Mouse (Mus musculus): ENCODE results near the gene Aldh1a1. TPM values are rescaled to one million over a fixed set of nuclear protein-coding genes. Genes with fewer than 3 reads are reported as not detected.

Gene Aldh1a1
- polyA plus RNA-seq, 1 experiment from 2014 or later = 6.9 TPM

DNA sequence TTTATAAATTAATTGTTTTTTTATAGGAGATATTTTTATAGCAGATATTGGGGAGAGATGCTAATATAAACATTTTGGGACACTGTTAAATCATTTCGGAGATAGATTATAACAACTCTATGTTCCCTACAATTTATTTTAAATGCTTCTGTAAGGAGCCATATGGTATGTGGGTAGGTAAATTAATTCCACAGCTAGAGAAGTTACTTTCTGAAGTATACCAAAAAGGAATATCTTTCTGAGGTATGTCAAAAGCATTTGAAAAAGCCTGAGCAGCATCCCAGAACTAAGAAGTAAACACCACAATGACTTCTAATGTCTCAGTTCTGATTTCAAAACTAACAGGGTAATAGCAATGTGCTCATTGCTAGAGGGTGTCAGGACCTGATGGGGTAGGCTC, 49.4 kb downstream of the Aldh1a1 start:
- Histone ChIP-seq H3K4me2 (ENCODE audit: low read depth, low read length) (no peak overlapping the region), H3K27me3 (ENCODE audit: control insufficient read depth, insufficient read depth, low read length) (no peaks in the 10 kb centered on the region), H3K4me3 (ENCODE audit: low read length) (no peak overlapping the region), H3K27ac (ENCODE audit: low read length) (no peak overlapping the region), H3K9me3 (replicated peaks; ENCODE audit: control insufficient read depth, low read length) (no peaks in the 10 kb centered on the region), H3K4me1 (ENCODE audit: control insufficient read depth, insufficient read depth, low read length) (no peaks in the 10 kb centered on the region), H3K36me3 (ENCODE audit: control insufficient read depth, insufficient read depth) (no peaks in the 10 kb centered on the region), H3K9ac (ENCODE audit: low read length) (no peak overlapping the region)
- 74% methylated on average over 1 of the region's 1 CpGs for WGBS
- no peak for ATAC-seq (replicated peaks; ENCODE audit: extremely low read depth, insufficient read depth, low FRiP score)

DNA sequence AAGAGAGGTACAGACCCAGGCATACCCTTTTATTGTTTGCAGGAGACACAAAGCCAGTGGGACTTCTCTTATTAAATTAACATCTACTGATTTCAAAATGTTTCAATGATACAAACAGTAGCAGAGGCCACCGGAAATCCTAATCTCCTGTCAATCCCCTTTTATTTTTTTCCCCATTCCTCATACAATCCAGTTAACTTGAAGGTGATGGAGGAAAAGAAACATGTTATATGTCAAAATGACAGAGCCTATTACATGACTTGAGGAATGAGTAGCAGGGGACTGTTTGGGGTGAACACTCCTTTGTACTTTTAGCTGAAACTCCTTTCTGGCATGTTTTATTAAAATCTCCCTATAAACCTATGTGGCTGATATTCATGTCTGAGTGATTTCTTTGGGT, 51.3 kb downstream of the Aldh1a1 start:
- no peaks in the 10 kb centered on the region for H3K9me3 ChIP-seq (replicated peaks; ENCODE audit: control insufficient read depth, low read length)
- H3K4me3 ChIP-seq (ENCODE audit: low read length) = no peak overlapping the region
- no peak overlapping the region for H3K4me2 ChIP-seq (ENCODE audit: low read depth, low read length)
- H3K4me1 ChIP-seq (ENCODE audit: control insufficient read depth, insufficient read depth, low read length) = no peaks in the 10 kb centered on the region
- H3K27ac ChIP-seq (ENCODE audit: low read length) = no peak overlapping the region
- no peak for ATAC-seq (replicated peaks; ENCODE audit: extremely low read depth, insufficient read depth, low FRiP score)
- no peaks in the 10 kb centered on the region for H3K36me3 ChIP-seq (ENCODE audit: control insufficient read depth, insufficient read depth)
- H3K27me3 ChIP-seq (ENCODE audit: control insufficient read depth, insufficient read depth, low read length) = no peaks in the 10 kb centered on the region
- 56% methylated on average over 1 of the region's 1 CpGs for WGBS
- no peak overlapping the region for H3K9ac ChIP-seq (ENCODE audit: low read length)

DNA sequence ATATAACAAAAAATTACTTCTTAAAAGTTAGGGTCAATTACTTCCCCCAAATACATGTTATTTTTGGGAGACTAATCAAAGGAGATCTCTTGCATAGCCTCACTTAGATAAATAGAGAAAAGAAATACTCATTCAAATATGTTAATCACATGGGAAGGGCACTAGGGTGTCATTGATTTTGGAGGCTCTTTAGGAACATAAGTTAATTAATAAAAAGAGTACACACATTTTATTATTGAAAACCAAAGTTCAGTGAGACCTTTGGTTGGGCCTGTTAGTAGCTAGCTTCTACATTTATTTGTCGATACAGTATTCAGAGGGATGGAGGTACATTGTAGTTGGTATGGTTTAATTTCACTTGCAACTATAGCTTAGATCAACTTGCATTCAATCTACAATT, 52.4 kb downstream of the Aldh1a1 start:
- Histone ChIP-seq H3K4me3 (ENCODE audit: low read length) (no peak overlapping the region), H3K9ac (ENCODE audit: low read length) (no peak overlapping the region), H3K27me3 (ENCODE audit: control insufficient read depth, insufficient read depth, low read length) (no peaks in the 10 kb centered on the region), H3K9me3 (replicated peaks; ENCODE audit: control insufficient read depth, low read length) (no peaks in the 10 kb centered on the region), H3K4me2 (ENCODE audit: low read depth, low read length) (no peak overlapping the region), H3K27ac (ENCODE audit: low read length) (no peak overlapping the region), H3K36me3 (ENCODE audit: control insufficient read depth, insufficient read depth) (no peaks in the 10 kb centered on the region), H3K4me1 (ENCODE audit: control insufficient read depth, insufficient read depth, low read length) (no peaks in the 10 kb centered on the region)
- ATAC-seq (replicated peaks; ENCODE audit: extremely low read depth, insufficient read depth, low FRiP score) = no peak
- WGBS = 93% methylated on average over 1 of the region's 1 CpGs

DNA sequence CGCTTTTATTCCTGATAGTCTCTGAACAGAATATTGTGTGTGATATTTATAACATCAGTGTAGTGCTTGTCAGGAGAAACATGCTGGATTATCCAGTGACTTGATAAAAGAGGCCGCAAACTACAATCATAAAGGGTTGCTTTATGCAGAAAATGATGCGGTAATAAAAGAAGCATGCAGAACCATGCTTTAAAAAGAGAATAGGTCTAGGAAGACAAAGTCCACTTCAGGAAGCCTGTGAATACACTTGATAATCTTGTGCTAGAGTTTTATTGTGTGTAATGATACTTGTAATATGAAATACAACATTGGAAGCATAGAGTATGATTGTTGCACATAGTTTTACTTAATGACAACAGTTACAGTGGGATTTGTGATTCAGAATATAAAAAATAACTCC, 54.5 kb downstream of the Aldh1a1 start:
- no peak overlapping the region for H3K4me3 ChIP-seq (ENCODE audit: low read length)
- H3K4me1 ChIP-seq (ENCODE audit: control insufficient read depth, insufficient read depth, low read length) = no peaks in the 10 kb centered on the region
- H3K36me3 ChIP-seq (ENCODE audit: control insufficient read depth, insufficient read depth) = no peaks in the 10 kb centered on the region
- 61% methylated on average over 3 of the region's 3 CpGs for WGBS
- no peak overlapping the region for H3K4me2 ChIP-seq (ENCODE audit: low read depth, low read length)
- no peak overlapping the region for H3K27ac ChIP-seq (ENCODE audit: low read length)
- ATAC-seq (replicated peaks; ENCODE audit: extremely low read depth, insufficient read depth, low FRiP score) = no peak
- no peaks in the 10 kb centered on the region for H3K27me3 ChIP-seq (ENCODE audit: control insufficient read depth, insufficient read depth, low read length)
- no peak overlapping the region for H3K9ac ChIP-seq (ENCODE audit: low read length)
- no peaks in the 10 kb centered on the region for H3K9me3 ChIP-seq (replicated peaks; ENCODE audit: control insufficient read depth, low read length)

DNA sequence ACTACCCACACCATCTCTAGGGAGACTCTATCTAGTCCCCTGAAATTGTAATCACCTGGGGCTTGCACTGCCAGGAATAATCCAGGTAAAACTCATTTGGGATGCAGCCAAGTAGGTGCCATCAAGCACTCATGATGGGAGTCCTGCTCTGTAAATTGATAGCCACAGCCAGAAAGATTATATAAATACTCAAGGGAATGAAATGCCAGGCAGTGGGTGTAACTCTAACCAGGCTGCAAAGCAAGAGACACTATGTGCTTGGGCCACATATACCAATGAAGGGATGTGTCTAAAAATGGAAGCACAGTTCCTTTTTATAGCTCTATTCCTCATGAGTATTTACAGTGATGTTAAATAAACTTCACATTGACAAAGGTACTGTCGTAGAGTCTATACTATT, 56.9 kb downstream of the Aldh1a1 start:
- ATAC-seq (replicated peaks; ENCODE audit: extremely low read depth, insufficient read depth, low FRiP score) = no peak
- 80% methylated on average over 1 of the region's 1 CpGs for WGBS

DNA sequence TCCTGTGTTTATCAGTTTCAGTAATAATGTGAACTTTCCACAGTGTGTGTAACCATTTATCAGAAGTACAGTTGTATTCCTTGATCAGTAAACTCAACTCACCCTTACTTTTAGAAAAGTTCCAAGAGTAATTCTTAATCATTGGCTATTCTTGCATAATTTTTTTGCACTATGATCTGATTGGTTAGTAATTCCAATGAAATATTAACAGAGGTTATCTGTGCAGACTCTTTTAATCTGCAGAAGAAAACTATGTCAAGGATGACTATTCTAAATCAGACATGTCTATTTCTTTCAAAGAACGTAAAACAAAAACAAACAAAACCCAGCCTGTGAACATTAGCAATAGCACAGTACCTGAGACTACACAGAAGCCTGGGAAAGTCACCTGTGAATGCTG, 62.9 kb downstream of the Aldh1a1 start:
- H3K4me3 ChIP-seq (ENCODE audit: low read length) = no peak overlapping the region
- no peaks in the 10 kb centered on the region for H3K27me3 ChIP-seq (ENCODE audit: control insufficient read depth, insufficient read depth, low read length)
- no peaks in the 10 kb centered on the region for H3K4me1 ChIP-seq (ENCODE audit: control insufficient read depth, insufficient read depth, low read length)
- no peak overlapping the region for H3K9ac ChIP-seq (ENCODE audit: low read length)
- H3K9me3 ChIP-seq (replicated peaks; ENCODE audit: control insufficient read depth, low read length) = no peaks in the 10 kb centered on the region
- no peak for ATAC-seq (replicated peaks; ENCODE audit: extremely low read depth, insufficient read depth, low FRiP score)
- no peak overlapping the region for H3K27ac ChIP-seq (ENCODE audit: low read length)
- 69% methylated on average over 1 of the region's 1 CpGs for WGBS
- no peaks in the 10 kb centered on the region for H3K36me3 ChIP-seq (ENCODE audit: control insufficient read depth, insufficient read depth)
- H3K4me2 ChIP-seq (ENCODE audit: low read depth, low read length) = no peak overlapping the region

More for the DNA sequence above, 56.9 kb downstream of the Aldh1a1 start:
- no peak overlapping the region for H3K4me3 ChIP-seq (ENCODE audit: low read length)
- no peak overlapping the region for H3K9ac ChIP-seq (ENCODE audit: low read length)
- H3K4me2 ChIP-seq (ENCODE audit: low read depth, low read length) = no peak overlapping the region
- H3K36me3 ChIP-seq (ENCODE audit: control insufficient read depth, insufficient read depth) = no peaks in the 10 kb centered on the region
- H3K9me3 ChIP-seq (replicated peaks; ENCODE audit: control insufficient read depth, low read length) = no peaks in the 10 kb centered on the region
- H3K4me1 ChIP-seq (ENCODE audit: control insufficient read depth, insufficient read depth, low read length) = no peaks in the 10 kb centered on the region
- no peaks in the 10 kb centered on the region for H3K27me3 ChIP-seq (ENCODE audit: control insufficient read depth, insufficient read depth, low read length)
- H3K27ac ChIP-seq (ENCODE audit: low read length) = no peak overlapping the region

DNA sequence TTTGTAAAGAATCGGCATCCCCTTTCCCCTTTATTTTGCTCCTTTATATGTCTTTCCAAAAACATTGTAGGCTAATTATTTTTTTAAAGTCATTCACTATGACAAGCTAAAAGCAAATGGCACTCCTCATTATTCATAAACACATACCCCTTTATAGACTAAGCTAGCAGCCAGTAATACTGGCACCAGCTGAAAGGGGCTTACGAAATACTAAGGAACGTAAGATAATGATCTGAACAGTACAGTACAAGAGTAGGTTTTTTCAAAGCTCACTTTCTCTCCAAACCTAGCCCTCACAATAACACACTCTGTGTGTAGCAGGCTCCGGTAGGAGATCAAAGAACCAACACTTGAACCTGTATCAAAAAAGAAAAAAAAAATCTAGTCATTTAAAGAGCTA, 64.7 kb downstream of the Aldh1a1 start:
- 71% methylated on average over 4 of the region's 4 CpGs for WGBS

DNA sequence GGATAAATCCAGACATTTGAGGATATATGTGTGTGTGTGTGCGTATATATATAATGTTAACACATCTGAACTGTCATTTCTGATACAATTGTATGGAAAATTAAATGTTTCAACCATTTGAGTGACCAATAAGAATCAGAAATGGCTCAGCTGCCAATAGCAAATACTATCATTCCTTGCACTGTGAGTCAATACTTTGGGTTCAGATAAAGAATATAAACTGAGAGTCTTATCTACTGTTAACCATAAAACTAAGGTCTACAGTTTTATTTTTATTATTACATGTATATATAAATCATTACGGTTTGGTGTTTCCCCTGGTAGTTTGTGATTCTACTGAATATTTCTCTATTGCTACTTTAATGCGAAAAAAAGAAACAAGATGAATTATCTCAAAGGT, 65.6 kb downstream of the Aldh1a1 start:
- Histone ChIP-seq H3K4me2 (ENCODE audit: low read depth, low read length) (no peak overlapping the region), H3K36me3 (ENCODE audit: control insufficient read depth, insufficient read depth) (no peaks in the 10 kb centered on the region), H3K9ac (ENCODE audit: low read length) (no peak overlapping the region), H3K9me3 (replicated peaks; ENCODE audit: control insufficient read depth, low read length) (no peaks in the 10 kb centered on the region), H3K4me3 (ENCODE audit: low read length) (no peak overlapping the region), H3K27me3 (ENCODE audit: control insufficient read depth, insufficient read depth, low read length) (no peaks in the 10 kb centered on the region), H3K27ac (ENCODE audit: low read length) (no peak overlapping the region), H3K4me1 (ENCODE audit: control insufficient read depth, insufficient read depth, low read length) (no peaks in the 10 kb centered on the region)
- WGBS = 79% methylated on average over 3 of the region's 3 CpGs
- ATAC-seq (replicated peaks; ENCODE audit: extremely low read depth, insufficient read depth, low FRiP score) = no peak

More for the DNA sequence above, 64.7 kb downstream of the Aldh1a1 start:
- ATAC-seq (replicated peaks; ENCODE audit: extremely low read depth, insufficient read depth, low FRiP score) = no peak
- H3K9me3 ChIP-seq (replicated peaks; ENCODE audit: control insufficient read depth, low read length) = no peaks in the 10 kb centered on the region
- no peak overlapping the region for H3K9ac ChIP-seq (ENCODE audit: low read length)
- H3K4me2 ChIP-seq (ENCODE audit: low read depth, low read length) = no peak overlapping the region
- no peaks in the 10 kb centered on the region for H3K36me3 ChIP-seq (ENCODE audit: control insufficient read depth, insufficient read depth)
- no peaks in the 10 kb centered on the region for H3K27me3 ChIP-seq (ENCODE audit: control insufficient read depth, insufficient read depth, low read length)
- no peaks in the 10 kb centered on the region for H3K4me1 ChIP-seq (ENCODE audit: control insufficient read depth, insufficient read depth, low read length)
- H3K27ac ChIP-seq (ENCODE audit: low read length) = no peak overlapping the region
- H3K4me3 ChIP-seq (ENCODE audit: low read length) = no peak overlapping the region

DNA sequence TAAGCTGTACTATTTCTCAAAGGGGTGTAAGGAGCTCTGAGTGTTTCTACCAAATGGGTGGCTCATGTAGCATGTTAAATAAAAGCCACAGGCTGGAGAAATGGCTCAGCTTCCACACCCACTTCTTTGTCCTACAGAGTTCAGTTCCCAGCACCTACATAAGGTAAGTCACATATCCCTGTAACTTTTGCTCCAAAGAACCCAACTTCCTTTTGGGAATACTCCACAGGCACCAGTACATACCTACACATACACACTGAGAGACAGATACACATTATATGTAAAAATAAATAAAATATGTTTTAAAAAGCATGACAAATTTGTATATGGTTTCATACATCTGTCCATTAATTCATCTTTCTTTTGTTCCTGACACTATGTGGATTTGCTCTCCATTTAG, 66.0 kb downstream of the Aldh1a1 start:
- Histone ChIP-seq H3K9ac (ENCODE audit: low read length) (no peak overlapping the region), H3K9me3 (replicated peaks; ENCODE audit: control insufficient read depth, low read length) (no peaks in the 10 kb centered on the region), H3K4me1 (ENCODE audit: control insufficient read depth, insufficient read depth, low read length) (no peaks in the 10 kb centered on the region), H3K27ac (ENCODE audit: low read length) (no peak overlapping the region), H3K4me2 (ENCODE audit: low read depth, low read length) (no peak overlapping the region), H3K4me3 (ENCODE audit: low read length) (no peak overlapping the region), H3K27me3 (ENCODE audit: control insufficient read depth, insufficient read depth, low read length) (no peaks in the 10 kb centered on the region), H3K36me3 (ENCODE audit: control insufficient read depth, insufficient read depth) (no peaks in the 10 kb centered on the region)
- ATAC-seq (replicated peaks; ENCODE audit: extremely low read depth, insufficient read depth, low FRiP score) = no peak

DNA sequence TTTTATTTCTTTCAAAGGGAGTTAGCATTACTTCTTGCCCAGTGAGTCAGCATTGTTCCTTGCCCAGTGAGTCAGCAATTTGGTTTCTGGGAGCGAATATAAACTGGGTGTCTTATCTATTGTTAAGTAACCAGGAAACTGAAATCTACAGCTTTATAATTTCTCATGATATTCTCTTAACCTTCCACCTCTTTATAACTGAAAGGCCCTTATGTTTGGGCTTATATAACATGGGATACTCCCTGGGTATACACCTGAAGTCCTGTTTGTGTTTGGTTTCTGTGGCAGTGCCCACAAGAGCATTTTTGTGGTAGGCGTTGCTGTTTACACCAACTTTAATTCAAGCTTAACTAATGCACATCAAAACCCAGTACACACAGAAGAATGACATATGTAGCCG, 66.4 kb downstream of the Aldh1a1 start:
- WGBS = 69% methylated on average over 3 of the region's 3 CpGs
- H3K9me3 ChIP-seq (replicated peaks; ENCODE audit: control insufficient read depth, low read length) = no peaks in the 10 kb centered on the region
- H3K9ac ChIP-seq (ENCODE audit: low read length) = no peak overlapping the region
- H3K4me3 ChIP-seq (ENCODE audit: low read length) = no peak overlapping the region
- no peak for ATAC-seq (replicated peaks; ENCODE audit: extremely low read depth, insufficient read depth, low FRiP score)
- no peaks in the 10 kb centered on the region for H3K27me3 ChIP-seq (ENCODE audit: control insufficient read depth, insufficient read depth, low read length)
- H3K4me2 ChIP-seq (ENCODE audit: low read depth, low read length) = no peak overlapping the region
- H3K36me3 ChIP-seq (ENCODE audit: control insufficient read depth, insufficient read depth) = no peaks in the 10 kb centered on the region
- H3K4me1 ChIP-seq (ENCODE audit: control insufficient read depth, insufficient read depth, low read length) = no peaks in the 10 kb centered on the region
- no peak overlapping the region for H3K27ac ChIP-seq (ENCODE audit: low read length)
